Mouse (Mus musculus): ENCODE data around the gene Intu. TPM values are rescaled to one million over a fixed set of nuclear protein-coding genes. Genes with fewer than 3 reads are reported as not detected.

Gene Intu
- polyA plus RNA-seq, 1 experiment from 2014 or later = 4.1 TPM

- Histone ChIP-seq H3K4me2 (replicated peaks) (no peak overlapping the region), H3K4me3 (replicated peaks; ENCODE audit: low read length) (no peak overlapping the region), H3K9me3 (ENCODE audit: control insufficient read depth, low read length) (no peaks in the 10 kb centered on the region), H3K4me1 (replicated peaks; ENCODE audit: control insufficient read depth, insufficient read depth, low read length) (no peaks in the 10 kb centered on the region), H3K27me3 (ENCODE audit: control insufficient read depth, insufficient read depth, low read length) (no peaks in the 10 kb centered on the region), H3K27ac (no peak overlapping the region), H3K36me3 (replicated peaks; ENCODE audit: control insufficient read depth, insufficient read depth) (no peaks in the 10 kb centered on the region), H3K9ac (no peak overlapping the region)
- WGBS = 63% methylated on average over 6 of the region's 6 CpGs
- ATAC-seq (ENCODE audit: low FRiP score) (no peak), DNase-seq (ENCODE audit: low spot score) (no peak)
These were observed 20.5 kb upstream of the Intu start for GRCm38 (mm10) chr3:40510567-40510966.

GRCm38 (mm10) chr3:40512936-40513829 is 17.9 kb upstream of the Intu start:
- WGBS = 81% methylated on average over 13 of the region's 13 CpGs
- Histone ChIP-seq H3K27me3 (ENCODE audit: control insufficient read depth, insufficient read depth, low read length) (no peaks in the 10 kb centered on the region), H3K27ac (no peak overlapping the region), H3K36me3 (replicated peaks; ENCODE audit: control insufficient read depth, insufficient read depth) (no peaks in the 10 kb centered on the region), H3K4me3 (replicated peaks; ENCODE audit: low read length) (no peak overlapping the region), H3K4me1 (replicated peaks; ENCODE audit: control insufficient read depth, insufficient read depth, low read length) (no peaks in the 10 kb centered on the region), H3K9me3 (ENCODE audit: control insufficient read depth, low read length) (no peaks in the 10 kb centered on the region), H3K4me2 (replicated peaks) (no peak overlapping the region), H3K9ac (no peak overlapping the region)
- DNase-seq (ENCODE audit: low spot score) (no peak), ATAC-seq (ENCODE audit: low FRiP score) (no peak)

DNA sequence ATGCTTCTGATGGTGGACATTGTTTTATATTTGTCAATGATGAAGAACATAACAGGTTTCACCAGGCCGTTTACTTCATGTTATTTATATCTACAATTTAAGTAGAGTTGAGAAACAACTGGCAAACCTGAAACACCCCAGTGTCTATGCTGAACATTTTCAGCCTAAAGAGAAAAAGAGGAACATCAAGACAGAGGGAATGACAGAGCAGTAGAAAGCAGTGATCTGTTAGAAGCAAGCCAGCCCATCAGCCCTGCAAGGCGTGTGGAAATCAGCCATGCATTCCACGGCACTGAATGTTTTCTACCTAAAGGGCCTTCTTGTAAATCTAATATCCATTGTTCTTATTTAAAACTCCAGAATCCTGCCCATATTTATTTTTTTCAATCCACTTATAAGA is 12.8 kb upstream of the Intu start:
- DNase-seq (ENCODE audit: low spot score) = no peak
- Histone ChIP-seq H3K4me1 (replicated peaks; ENCODE audit: control insufficient read depth, insufficient read depth, low read length) (no peaks in the 10 kb centered on the region), H3K9me3 (ENCODE audit: control insufficient read depth, low read length) (no peaks in the 10 kb centered on the region), H3K4me2 (replicated peaks) (no peak overlapping the region), H3K27ac (no peak overlapping the region), H3K4me3 (replicated peaks; ENCODE audit: low read length) (no peak overlapping the region), H3K36me3 (replicated peaks; ENCODE audit: control insufficient read depth, insufficient read depth) (no peaks in the 10 kb centered on the region), H3K27me3 (ENCODE audit: control insufficient read depth, insufficient read depth, low read length) (no peaks in the 10 kb centered on the region), H3K9ac (no peak overlapping the region)
- ATAC-seq (ENCODE audit: low FRiP score) = no peak
- WGBS = 77% methylated on average over 3 of the region's 3 CpGs

DNA sequence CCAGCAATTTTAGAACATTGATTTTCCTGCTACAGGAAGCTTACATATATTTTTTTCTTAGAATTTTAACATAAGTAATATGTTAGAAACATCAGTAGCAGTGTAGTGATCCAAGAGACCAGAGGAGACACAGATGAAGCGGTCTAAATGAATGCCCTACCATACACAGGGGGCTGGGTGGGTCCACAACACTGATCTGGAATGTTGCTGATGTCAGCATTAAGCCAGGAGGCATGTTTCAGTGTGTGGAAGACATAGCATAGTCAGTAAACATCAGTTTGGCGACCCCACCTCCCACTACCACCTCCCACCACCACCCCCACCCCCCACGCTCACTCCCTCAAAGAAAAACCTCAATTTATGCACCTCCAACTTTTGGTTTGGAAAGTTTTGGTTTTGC is 11.5 kb upstream of the Intu start:
- WGBS = 81% methylated on average over 3 of the region's 3 CpGs
- ATAC-seq (ENCODE audit: low FRiP score) (no peak), DNase-seq (ENCODE audit: low spot score) (no peak)
- Histone ChIP-seq H3K4me2 (replicated peaks) (no peak overlapping the region), H3K9me3 (ENCODE audit: control insufficient read depth, low read length) (no peaks in the 10 kb centered on the region), H3K27me3 (ENCODE audit: control insufficient read depth, insufficient read depth, low read length) (no peaks in the 10 kb centered on the region), H3K4me3 (replicated peaks; ENCODE audit: low read length) (no peak overlapping the region), H3K9ac (no peak overlapping the region), H3K4me1 (replicated peaks; ENCODE audit: control insufficient read depth, insufficient read depth, low read length) (no peaks in the 10 kb centered on the region), H3K27ac (no peak overlapping the region), H3K36me3 (replicated peaks; ENCODE audit: control insufficient read depth, insufficient read depth) (no peaks in the 10 kb centered on the region)

DNA sequence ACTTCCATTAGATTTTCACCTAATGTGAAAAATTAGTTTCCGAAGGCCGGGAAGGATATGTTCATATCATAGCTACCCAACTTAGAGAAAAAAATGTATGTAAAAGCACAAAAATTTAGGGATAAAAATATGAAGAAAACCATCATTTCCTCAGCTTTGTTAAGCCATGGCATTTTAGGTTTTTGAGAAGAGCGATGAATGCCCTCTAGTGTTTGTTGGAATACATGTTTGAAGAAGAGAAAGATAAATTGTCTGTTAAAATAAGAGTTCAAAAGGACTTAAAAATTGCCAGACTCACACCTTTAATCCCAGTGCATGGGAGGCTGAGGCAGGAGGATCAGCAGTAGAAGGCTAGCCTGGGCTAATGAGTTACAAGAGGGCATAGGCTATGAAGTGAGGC is 10.5 kb upstream of the Intu start:
- ATAC-seq (ENCODE audit: low FRiP score) = no peak
- no peaks in the 10 kb centered on the region for H3K36me3 ChIP-seq (replicated peaks; ENCODE audit: control insufficient read depth, insufficient read depth)
- H3K4me1 ChIP-seq (replicated peaks; ENCODE audit: control insufficient read depth, insufficient read depth, low read length) = no peaks in the 10 kb centered on the region
- H3K9ac ChIP-seq = no peak overlapping the region
- 95% methylated on average over 3 of the region's 3 CpGs for WGBS
- H3K27me3 ChIP-seq (ENCODE audit: control insufficient read depth, insufficient read depth, low read length) = no peaks in the 10 kb centered on the region
- no peaks in the 10 kb centered on the region for H3K9me3 ChIP-seq (ENCODE audit: control insufficient read depth, low read length)
- no peak overlapping the region for H3K4me3 ChIP-seq (replicated peaks; ENCODE audit: low read length)
- H3K27ac ChIP-seq = no peak overlapping the region
- DNase-seq (ENCODE audit: low spot score) = no peak
- H3K4me2 ChIP-seq (replicated peaks) = no peak overlapping the region

GRCm38 (mm10) chr3:40522446-40522845 is 8.6 kb upstream of the Intu start:
- Histone ChIP-seq H3K36me3 (replicated peaks; ENCODE audit: control insufficient read depth, insufficient read depth) (no peaks in the 10 kb centered on the region), H3K27me3 (ENCODE audit: control insufficient read depth, insufficient read depth, low read length) (no peaks in the 10 kb centered on the region), H3K9ac (no peak overlapping the region), H3K9me3 (ENCODE audit: control insufficient read depth, low read length) (no peaks in the 10 kb centered on the region), H3K4me2 (replicated peaks) (peak overlapping the region; percentile 13; the same call in 1 of the 2 replicates), H3K27ac (no peak overlapping the region), H3K4me3 (replicated peaks; ENCODE audit: low read length) (no peak overlapping the region), H3K4me1 (replicated peaks; ENCODE audit: control insufficient read depth, insufficient read depth, low read length) (0 out of 2 replicates have a peak, but pooled peaks cover 4% of the 10 kb centered on the region)
- DNase-seq (ENCODE audit: low spot score) (no peak), ATAC-seq (ENCODE audit: low FRiP score) (no peak)
- 34% methylated on average over 6 of the region's 6 CpGs for WGBS

DNA sequence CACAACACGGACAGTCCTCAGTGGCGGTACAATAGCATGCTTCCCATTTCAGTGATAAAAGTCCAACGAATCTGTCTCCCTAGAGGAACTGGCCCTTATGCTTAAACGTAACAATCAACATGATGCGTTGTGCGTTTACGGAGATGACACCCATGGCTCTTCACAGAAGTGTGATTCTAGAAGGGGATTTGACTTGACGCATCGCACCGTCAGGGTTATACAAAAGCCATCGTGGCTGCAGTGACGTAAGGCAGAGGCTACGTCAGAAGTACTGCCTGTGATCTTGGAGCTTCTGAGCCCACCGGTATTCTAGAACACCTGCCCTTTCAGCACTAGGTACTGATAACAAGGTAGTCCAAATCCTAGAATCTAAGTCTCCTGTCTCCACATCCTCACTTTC is 8.2 kb upstream of the Intu start:
- no peak for DNase-seq (ENCODE audit: low spot score)
- peak overlapping the region; percentile 13; the same call in 1 of the 2 replicates for H3K4me2 ChIP-seq (replicated peaks)
- H3K36me3 ChIP-seq (replicated peaks; ENCODE audit: control insufficient read depth, insufficient read depth) = no peaks in the 10 kb centered on the region
- H3K4me3 ChIP-seq (replicated peaks; ENCODE audit: low read length) = no peak overlapping the region
- 0 out of 2 replicates have a peak, but pooled peaks cover 6% of the 10 kb centered on the region for H3K4me1 ChIP-seq (replicated peaks; ENCODE audit: control insufficient read depth, insufficient read depth, low read length)
- no peak overlapping the region for H3K27ac ChIP-seq
- H3K9me3 ChIP-seq (ENCODE audit: control insufficient read depth, low read length) = no peaks in the 10 kb centered on the region
- no peak overlapping the region for H3K9ac ChIP-seq
- ATAC-seq (ENCODE audit: low FRiP score) = no peak
- no peaks in the 10 kb centered on the region for H3K27me3 ChIP-seq (ENCODE audit: control insufficient read depth, insufficient read depth, low read length)
- 64% methylated on average over 14 of the region's 14 CpGs for WGBS

- Histone ChIP-seq H3K4me1 (replicated peaks; ENCODE audit: control insufficient read depth, insufficient read depth, low read length) (0 out of 2 replicates have a peak, but pooled peaks cover 6% of the 10 kb centered on the region), H3K27ac (no peak overlapping the region), H3K36me3 (replicated peaks; ENCODE audit: control insufficient read depth, insufficient read depth) (no peaks in the 10 kb centered on the region), H3K4me3 (replicated peaks; ENCODE audit: low read length) (no peak overlapping the region), H3K9ac (no peak overlapping the region), H3K27me3 (ENCODE audit: control insufficient read depth, insufficient read depth, low read length) (no peaks in the 10 kb centered on the region), H3K4me2 (replicated peaks) (peak overlapping the region; percentile 29), H3K9me3 (ENCODE audit: control insufficient read depth, low read length) (no peaks in the 10 kb centered on the region)
- DNase-seq (ENCODE audit: low spot score) (peak; percentile 77), ATAC-seq (ENCODE audit: low FRiP score) (no peak)
- WGBS = 18% methylated on average over 7 of the region's 7 CpGs
These were observed 7.7 kb upstream of the Intu start for GRCm38 (mm10) chr3:40523371-40523783.

DNA sequence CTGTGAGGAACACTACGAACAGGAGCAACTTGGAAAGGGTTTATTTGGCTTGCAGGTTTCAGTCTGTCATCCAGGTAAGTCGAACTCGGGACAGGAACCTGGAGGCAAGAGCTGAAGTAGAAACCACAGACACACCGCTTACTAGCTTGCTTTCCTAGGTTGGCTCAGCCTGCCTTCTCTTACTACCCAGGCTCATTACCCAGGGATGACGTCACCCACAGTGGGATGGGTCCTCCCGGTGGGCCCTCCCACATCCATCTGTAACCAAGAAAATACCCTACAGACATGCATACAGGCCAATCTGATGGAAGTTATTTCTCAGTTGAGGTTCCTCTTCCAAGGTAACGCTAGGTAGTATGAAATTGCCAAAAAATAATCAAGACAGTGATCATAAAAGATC is 6.2 kb upstream of the Intu start:
- no peaks in the 10 kb centered on the region for H3K27me3 ChIP-seq (ENCODE audit: control insufficient read depth, insufficient read depth, low read length)
- no peaks in the 10 kb centered on the region for H3K36me3 ChIP-seq (replicated peaks; ENCODE audit: control insufficient read depth, insufficient read depth)
- H3K4me2 ChIP-seq (replicated peaks) = no peak overlapping the region
- no peak for DNase-seq (ENCODE audit: low spot score)
- 88% methylated on average over 7 of the region's 7 CpGs for WGBS
- H3K9ac ChIP-seq = no peak overlapping the region
- no peak for ATAC-seq (ENCODE audit: low FRiP score)
- 0 out of 2 replicates have a peak, but pooled peaks cover 6% of the 10 kb centered on the region for H3K4me1 ChIP-seq (replicated peaks; ENCODE audit: control insufficient read depth, insufficient read depth, low read length)
- no peak overlapping the region for H3K27ac ChIP-seq
- no peak overlapping the region for H3K4me3 ChIP-seq (replicated peaks; ENCODE audit: low read length)
- H3K9me3 ChIP-seq (ENCODE audit: control insufficient read depth, low read length) = no peaks in the 10 kb centered on the region

Measured in hindbrain, embryonic 14.5 days (tissue).